Mouse (Mus musculus) adipocyte (in vitro differentiated cells): Measurements from ENCODE around the gene Stx11.
A peak's percentile ranks its signal among the peaks of the same experiment; 100 is the strongest.
"Not testable (repeated sequence)": the region's sequence is repeated elsewhere in the genome, so short reads cannot be mapped to it uniquely, and the experiment has no call there.

Source experiments
- DNase-seq: peaks from one replicate; pipeline ENCODE4 v3.0.0-alpha.2; 2016; ENCODE audit warnings: low spot score

Gene Stx11

GRCm38 (mm10) chr10:12961546-12961945, 2.6 kb downstream of the Stx11 start:
- no peak for DNase-seq

GRCm38 (mm10) chr10:12957271-12957670, 6.8 kb downstream of the Stx11 start:
- DNase-seq, result no peak

GRCm38 (mm10) chr10:12955831-12956230, 8.3 kb downstream of the Stx11 start:
- peak; percentile 27 for DNase-seq

- DNase-seq, result not testable (repeated sequence)
Observed at GRCm38 (mm10) chr10:12951358-12951757, 12.7 kb downstream of the Stx11 start.

- no peak for DNase-seq
Observed at GRCm38 (mm10) chr10:12949299-12949698, 14.8 kb downstream of the Stx11 start.

- DNase-seq, result no peak
Observed at GRCm38 (mm10) chr10:12947606-12948005, 16.5 kb downstream of the Stx11 start.

GRCm38 (mm10) chr10:12941018-12941761, 22.9 kb downstream of the Stx11 start:
- no peak for DNase-seq

GRCm38 (mm10) chr10:12938763-12939162, 25.3 kb downstream of the Stx11 start:
- DNase-seq, result peak; percentile 25

GRCm38 (mm10) chr10:12936079-12936478, 28.0 kb downstream of the Stx11 start:
- no peak for DNase-seq

- DNase-seq, result no peak
Observed at GRCm38 (mm10) chr10:12935575-12935974, 28.5 kb downstream of the Stx11 start.

GRCm38 (mm10) chr10:12931492-12932400, 32.4 kb downstream of the Stx11 start:
- no peak for DNase-seq

- no peak for DNase-seq
Observed at GRCm38 (mm10) chr10:12930351-12930905, 33.7 kb downstream of the Stx11 start.

GRCm38 (mm10) chr10:12929857-12930174, 34.3 kb downstream of the Stx11 start:
- no peak for DNase-seq

GRCm38 (mm10) chr10:12929149-12929856, 34.8 kb downstream of the Stx11 start:
- DNase-seq, result no peak

- no peak for DNase-seq
Observed at GRCm38 (mm10) chr10:12928193-12928592, 35.9 kb downstream of the Stx11 start.

- DNase-seq, result peak; percentile 96
Observed at GRCm38 (mm10) chr10:12922574-12923353, 41.3 kb downstream of the Stx11 start.

GRCm38 (mm10) chr10:12922077-12922573, 42.0 kb downstream of the Stx11 start:
- DNase-seq, result no peak

GRCm38 (mm10) chr10:12921551-12922040, 42.5 kb downstream of the Stx11 start:
- DNase-seq, result peak; percentile 66

GRCm38 (mm10) chr10:12919287-12919686, 44.8 kb downstream of the Stx11 start:
- DNase-seq, result peak; percentile 84

GRCm38 (mm10) chr10:12917626-12918025, 46.5 kb downstream of the Stx11 start:
- no peak for DNase-seq

- no peak for DNase-seq
Observed at GRCm38 (mm10) chr10:12916376-12916775, 47.7 kb downstream of the Stx11 start.
